Comparison of ENCODE assay signal across 23 mouse cellular contexts in the genomic region with DNA sequence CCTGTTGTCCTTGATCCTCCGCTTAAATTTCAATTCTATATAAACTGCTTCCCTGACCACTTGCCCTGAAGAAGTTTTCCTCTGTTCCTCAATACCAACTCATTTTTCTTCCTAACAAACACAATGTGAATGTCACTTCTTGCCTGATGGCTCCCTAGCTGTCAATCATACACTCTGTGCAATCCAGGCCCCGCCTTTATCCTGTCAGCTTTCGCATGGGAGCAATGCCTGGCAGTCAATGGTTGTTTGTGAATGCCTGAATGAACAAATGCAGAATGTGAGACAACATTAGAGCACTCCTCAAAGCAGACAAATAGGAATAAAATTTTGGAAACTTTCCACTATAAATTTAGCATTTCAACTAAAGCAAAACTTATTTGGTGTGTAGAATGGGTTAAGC.
DNase-seq lines count a peak whose midpoint lies in the region; ATAC-seq and TF ChIP-seq lines count a peak whose summit lies in the region.
"Had no signal": no experiment of that assay in that cellular context is flagged by ENCODE, and none has a peak within 500 bp of the region (broad histone marks: within the 10 kb centered on the region; RNA-seq: fewer than 3 reads in every experiment).

No protein-coding gene starts in this region.

- H3K36me3 ChIP-seq in forebrain, embryonic 14.5 days (ENCODE audit: control insufficient read depth, insufficient read depth, low read length), result no peaks in the 10 kb centered on the region
- no peaks in the 10 kb centered on the region for H3K36me3 ChIP-seq in forebrain, embryonic 11.5 days (ENCODE audit: control insufficient read depth, insufficient read depth, low read length)
- H3K36me3 ChIP-seq: G1E; heart, embryonic 10.5 days; heart, embryonic 13.5 days; hindbrain, embryonic 15.5 days had no signal

- TF ChIP-seq POLR2A in brain, embryonic 14.5 days (IDR thresholded peaks at IDR 0.05; ENCODE audit: borderline replicate concordance, extremely low read depth, insufficient read depth, insufficient read length, poor library complexity, severe bottlenecking), result no peak

- H3K4me3 ChIP-seq in forebrain, embryonic 14.5 days (ENCODE audit: low read depth, low read length), result no peak overlapping the region
- H3K4me3 ChIP-seq in forebrain, embryonic 11.5 days (ENCODE audit: low read depth, low read length), result no peak overlapping the region
- H3K4me3 ChIP-seq: heart, adult 2 months; heart, embryonic 10.5 days; heart, embryonic 13.5 days; hindbrain, embryonic 15.5 days had no signal

- no peak overlapping the region for H3K27ac ChIP-seq in forebrain, embryonic 14.5 days (ENCODE audit: low read depth, low read length)
- no peak overlapping the region for H3K27ac ChIP-seq in forebrain, embryonic 11.5 days (ENCODE audit: low read depth, low read length)
- H3K27ac ChIP-seq: heart, adult 2 months; heart, embryonic 10.5 days; heart, embryonic 13.5 days; hindbrain, embryonic 15.5 days had no signal

- peak; percentile 17 for DNase-seq in forebrain, embryonic 14.5 days (ENCODE audit: low spot score)
- no peak for DNase-seq in forebrain, embryonic 11.5 days (ENCODE audit: low spot score)
- DNase-seq in brain, embryonic 14.5 days (ENCODE audit: low read depth), result peak; percentile 31
- peak; percentile 37 for DNase-seq in retina, embryonic 14.5 days (ENCODE audit: low spot score)
- DNase-seq in testis, postnatal 10 days (ENCODE audit: low spot score), result no peak
- DNase-seq in lung, postnatal 4 days, result no peak
- DNase-seq: adrenal gland, adult 2 months; adrenal gland, postnatal 14 days; B cell, adult 2 months; cerebellum, adult 11-12 months; cerebellum, adult 8-10 months; gastrocnemius, postnatal 25 days; heart, adult 2 months; heart, postnatal 14 days; heart, postnatal 4 days; kidney, adult 2 months had no signal

- no peaks in the 10 kb centered on the region for H3K4me1 ChIP-seq in forebrain, embryonic 14.5 days (ENCODE audit: control insufficient read depth, insufficient read depth, low read length)
- no peaks in the 10 kb centered on the region for H3K4me1 ChIP-seq in forebrain, embryonic 11.5 days (replicated peaks; ENCODE audit: control insufficient read depth, insufficient read depth, low read length)
- H3K4me1 ChIP-seq: heart, embryonic 10.5 days; heart, embryonic 13.5 days; hindbrain, embryonic 15.5 days had no signal

- no peak for TF ChIP-seq CTCF in brain, embryonic 14.5 days (IDR thresholded peaks at IDR 0.05; ENCODE audit: borderline replicate concordance, extremely low read depth, insufficient read depth, insufficient read length)

- WGBS in forebrain, embryonic 14.5 days, result 57% methylated on average over 3 of the region's 3 CpGs
- 55% methylated on average over 3 of the region's 3 CpGs for WGBS in forebrain, embryonic 11.5 days

- H3K9ac ChIP-seq in forebrain, embryonic 14.5 days (ENCODE audit: low read length), result no peak overlapping the region
- no peak overlapping the region for H3K9ac ChIP-seq in forebrain, embryonic 11.5 days (ENCODE audit: low read length)
- H3K9ac ChIP-seq: heart, embryonic 13.5 days; hindbrain, embryonic 15.5 days had no signal

- no peak overlapping the region for H3K4me2 ChIP-seq in forebrain, embryonic 14.5 days (ENCODE audit: low read length)
- no peak overlapping the region for H3K4me2 ChIP-seq in forebrain, embryonic 11.5 days (ENCODE audit: low read depth, low read length, severe bottlenecking)
- H3K4me2 ChIP-seq: heart, embryonic 13.5 days; hindbrain, embryonic 15.5 days had no signal

- no peaks in the 10 kb centered on the region for H3K27me3 ChIP-seq in forebrain, embryonic 14.5 days (replicated peaks; ENCODE audit: control insufficient read depth, insufficient read depth, low read length)
- no peaks in the 10 kb centered on the region for H3K27me3 ChIP-seq in forebrain, embryonic 11.5 days (ENCODE audit: control insufficient read depth, insufficient read depth, low read length)
- H3K27me3 ChIP-seq: CH12.LX; heart, embryonic 13.5 days; hindbrain, embryonic 15.5 days; Patski had no signal

- no peaks in the 10 kb centered on the region for H3K9me3 ChIP-seq in forebrain, embryonic 14.5 days (replicated peaks; ENCODE audit: control insufficient read depth, low read length)
- no peaks in the 10 kb centered on the region for H3K9me3 ChIP-seq in forebrain, embryonic 11.5 days (ENCODE audit: control insufficient read depth, low read length)
- H3K9me3 ChIP-seq: G1E; heart, embryonic 10.5 days; heart, embryonic 13.5 days; hindbrain, embryonic 15.5 days had no signal

- peak; percentile 68; the same call in 1 of the 2 replicates for ATAC-seq in forebrain, embryonic 14.5 days
- ATAC-seq in forebrain, embryonic 11.5 days (replicated peaks; ENCODE audit: low FRiP score), result no peak
- ATAC-seq: intestine, postnatal 0 days; Patski had no signal

Comparison
In these comparisons a context has a peak if more than half of its experiments do, and no peak if none do; other contexts are left out.
1. DNase-seq: peak in forebrain, embryonic 14.5 days (single experiment), brain, embryonic 14.5 days (single experiment) and retina, embryonic 14.5 days (single experiment); none in forebrain, embryonic 11.5 days (single experiment), testis, postnatal 10 days (single experiment) and lung, postnatal 4 days (0 of 2).